Mouse (Mus musculus) left cerebral cortex, adult 18-20 months (tissue): ENCODE results near the gene Rab25. TPM values are rescaled to one million over a fixed set of nuclear protein-coding genes. Genes with fewer than 3 reads are reported as not detected.
"Not testable (repeated sequence)": the region's sequence is repeated elsewhere in the genome, so short reads cannot be mapped to it uniquely, and the experiment has no call there.

ENCODE experiments used
- DNase-seq, 2 experiments: peaks; one replicate each; pipeline ENCODE4 v3.0.0; 2021 to 2022; ENCODE audit warnings: low spot score in 2 of 2, mixed read lengths in 1 of 2
- long read RNA-seq, 2 experiments: library from polyadenylated mRNA; stranded (forward); transcript quantifications; one replicate each; pipeline ENCODE4 v2.0.0; 2021
- total RNA-seq, 2 experiments: library from RNA; stranded (reverse); gene quantifications; 2 replicates each; pipeline ENCODE4 v1.2.3; 2021

Gene Rab25
- total RNA-seq: not detected
- long read RNA-seq, experiment 1: 0 reads
- long read RNA-seq, experiment 2: 0 reads

DNA sequence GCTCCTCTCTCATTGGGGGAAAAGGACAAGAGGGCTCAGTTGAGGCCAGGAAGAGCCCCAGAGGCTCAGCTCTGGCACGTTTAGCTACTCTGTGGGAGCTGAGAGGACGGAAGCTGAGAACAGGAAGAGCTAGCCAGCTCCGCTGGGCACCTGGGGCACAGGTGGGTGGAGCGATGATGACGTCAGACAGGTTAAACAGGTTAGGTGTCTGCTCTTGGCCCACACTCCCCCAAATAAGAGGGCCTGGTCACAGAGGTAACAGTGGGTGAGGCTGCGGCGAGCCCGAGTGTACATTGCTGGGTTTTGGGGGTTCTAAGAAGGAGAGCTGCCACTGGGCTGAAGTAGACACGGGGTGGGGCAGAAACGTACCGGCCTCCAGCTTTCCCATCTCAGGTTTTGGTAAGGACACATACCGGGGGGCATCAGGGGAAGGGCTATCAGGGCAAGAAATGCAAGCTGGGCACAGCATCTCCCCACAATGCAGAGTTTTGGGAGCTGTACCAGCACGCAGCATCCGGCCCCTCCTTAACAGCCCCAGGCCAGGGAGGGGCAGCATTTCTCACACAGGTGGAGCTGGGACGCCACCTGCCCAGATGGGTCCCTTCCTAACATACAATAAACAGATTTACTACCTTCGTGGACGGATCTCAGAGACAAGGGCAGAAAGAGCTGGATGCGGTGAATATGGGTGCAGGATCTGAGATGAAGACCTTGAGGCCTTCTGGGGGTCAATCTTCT lies at the start of gene Rab25:
TSS of gene Rab25 (minus strand) at position 121 of the 738 bp plus-strand sequence.
- no peak for DNase-seq

DNA sequence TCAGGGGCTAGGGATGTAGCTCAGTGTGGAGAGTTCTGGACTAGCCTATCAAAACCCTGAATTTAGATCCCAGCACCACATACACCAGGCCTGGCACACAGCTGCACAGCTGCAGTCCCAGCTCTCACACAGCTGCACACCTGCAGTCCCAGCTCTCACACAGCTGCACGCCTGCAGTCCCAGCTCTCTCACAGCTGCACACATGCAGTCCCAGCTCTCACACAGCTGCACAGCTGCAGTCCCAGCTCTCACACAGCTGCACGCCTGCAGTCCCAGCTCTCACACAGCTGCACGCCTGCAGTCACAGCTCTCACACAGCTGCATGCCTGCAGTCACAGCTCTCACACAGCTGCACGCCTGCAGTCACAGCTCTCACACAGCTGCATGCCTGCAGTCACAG lies 48.4 kb upstream of the Rab25 start:
- DNase-seq: not testable (repeated sequence)

DNA sequence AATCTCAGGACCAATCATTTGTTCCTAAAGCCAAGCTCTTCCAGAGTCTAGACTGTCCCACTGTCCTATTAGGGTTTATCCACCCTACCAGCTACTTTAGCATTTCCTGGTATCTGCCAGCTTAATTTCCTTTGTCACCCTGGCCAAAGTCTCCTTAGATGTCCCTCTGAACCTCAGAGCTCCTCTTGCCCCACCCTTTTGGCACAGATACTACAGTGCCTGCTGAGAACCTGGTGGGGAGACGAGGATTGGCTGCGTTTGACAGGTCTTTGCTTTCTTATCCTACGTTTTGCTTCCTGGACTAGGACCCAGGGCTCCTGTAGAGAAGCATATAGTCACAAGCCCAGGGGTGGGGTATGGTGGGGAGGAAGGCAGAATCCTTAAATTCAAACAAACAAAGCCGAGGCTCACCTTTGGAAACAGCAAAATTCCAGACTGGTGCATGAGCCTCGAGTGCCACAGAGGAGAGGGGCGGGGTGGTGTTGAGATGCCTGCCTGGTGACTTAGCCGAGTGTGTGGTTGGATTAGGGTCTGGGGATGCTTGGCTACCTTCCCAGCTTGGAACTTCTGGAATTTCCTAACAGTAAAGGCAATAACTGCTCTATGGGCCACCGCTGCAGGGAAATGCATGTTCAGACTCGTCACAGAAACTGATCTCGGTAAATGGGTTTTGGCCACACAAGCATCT lies 45.9 kb upstream of the Rab25 start:
- no peak for DNase-seq

DNA sequence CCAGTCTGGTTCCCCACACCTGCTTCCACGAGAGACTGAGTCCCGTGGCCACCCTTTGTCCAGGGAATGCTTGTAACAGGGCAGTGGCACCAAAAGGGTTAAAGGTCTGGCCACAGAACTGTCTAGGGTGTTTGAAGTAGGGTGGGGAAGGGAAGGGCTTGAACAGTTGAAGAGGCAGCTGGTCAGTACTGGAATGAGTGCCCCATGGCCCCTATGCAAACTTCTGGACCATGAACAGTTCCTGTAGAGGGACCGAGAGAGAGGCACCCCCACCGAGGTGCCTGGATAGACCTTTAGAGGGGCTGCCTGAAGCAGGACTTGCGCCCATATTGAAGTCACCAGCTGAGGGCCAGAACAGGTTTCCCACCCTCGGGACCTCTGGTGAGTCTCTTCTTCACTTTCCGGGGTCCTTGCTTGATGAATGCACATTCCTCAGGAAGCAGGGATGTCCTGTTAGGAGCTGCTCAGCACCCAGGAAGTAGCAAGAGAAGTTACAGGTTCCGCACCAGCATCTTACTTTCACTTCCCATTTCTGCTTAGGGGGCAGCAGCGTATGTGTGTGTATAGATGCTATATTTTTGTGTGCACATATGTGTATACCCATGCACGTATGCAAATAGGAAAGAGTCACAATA lies 45.0 kb upstream of the Rab25 start:
- DNase-seq: no peak

DNA sequence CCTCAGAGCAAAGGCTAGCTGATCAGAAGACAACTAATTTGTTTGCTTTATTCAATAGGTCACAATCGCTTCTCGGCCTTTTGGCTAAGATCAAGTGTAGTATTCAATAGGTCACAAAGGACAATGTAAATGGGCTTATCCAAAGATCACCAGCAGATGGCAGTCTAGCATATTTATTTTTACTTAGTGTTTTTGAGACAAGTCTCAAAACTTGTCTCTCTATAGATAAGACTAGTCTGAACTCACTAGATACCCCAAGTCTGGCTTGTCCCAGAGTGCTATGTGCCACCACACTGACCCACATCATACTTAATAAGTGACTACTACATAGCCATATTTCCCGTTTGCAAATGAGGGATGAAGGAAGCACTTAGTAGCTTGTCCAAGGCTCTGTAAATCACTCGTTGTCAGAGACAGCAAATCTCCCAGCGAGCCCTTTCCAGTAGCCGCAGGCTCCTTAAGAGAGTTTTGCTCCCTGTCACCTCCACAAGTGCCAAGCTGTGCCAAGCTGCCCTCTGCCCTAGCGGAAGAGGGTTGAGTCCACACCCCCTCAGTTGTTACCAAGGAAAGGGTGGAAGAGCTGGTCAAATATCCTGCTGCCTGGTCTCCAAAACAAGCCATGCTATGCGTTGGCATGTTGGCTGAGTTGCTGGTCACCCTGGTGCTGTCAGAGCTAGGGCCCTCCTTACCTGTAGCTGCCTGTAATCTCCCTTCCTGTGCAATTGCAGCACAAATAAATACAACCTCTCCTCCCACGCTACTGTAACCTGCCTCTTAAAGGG lies 44.0 kb upstream of the Rab25 start:
- DNase-seq: peak in 1 of 2 experiments; percentile 40

DNA sequence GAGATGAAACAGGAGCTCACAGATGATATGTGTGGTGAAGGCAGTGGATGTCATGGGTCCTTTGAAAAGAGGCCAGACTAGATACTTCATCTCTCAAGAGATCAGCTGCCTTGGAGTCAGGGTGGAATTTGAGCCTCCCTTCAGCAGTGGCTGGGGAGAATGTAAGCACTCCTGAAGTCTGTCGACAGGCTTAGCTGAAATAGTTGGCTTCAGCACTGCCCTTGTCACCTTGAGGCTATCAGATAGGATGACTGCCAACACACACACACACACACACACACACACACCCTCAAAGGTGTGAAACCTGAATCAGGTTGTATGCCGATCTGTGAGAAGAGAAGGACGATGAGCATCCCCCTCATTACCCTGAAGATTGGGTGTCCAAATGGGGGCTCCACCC lies 42.9 kb upstream of the Rab25 start:
- DNase-seq: no peak

DNA sequence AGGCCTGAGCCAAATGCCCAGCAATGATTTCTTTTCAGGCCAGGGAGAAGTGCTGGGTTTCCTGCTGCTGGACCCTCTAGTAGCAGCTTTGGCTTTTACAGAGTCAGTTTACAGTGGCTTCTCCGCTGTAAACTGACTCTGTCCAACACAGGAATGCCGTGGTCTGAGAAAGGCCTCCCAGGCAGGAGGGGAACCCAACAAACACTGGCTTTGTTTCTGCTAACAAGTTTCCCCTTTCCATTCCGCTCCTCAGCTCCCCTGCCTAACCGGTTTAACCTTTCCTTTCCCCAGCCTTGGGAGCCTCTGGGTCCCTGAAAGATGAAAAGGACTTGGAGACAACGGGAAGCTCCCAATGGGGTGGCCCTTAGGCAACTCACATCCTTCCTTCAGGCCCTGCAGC lies 42.1 kb upstream of the Rab25 start:
- DNase-seq: no peak

DNA sequence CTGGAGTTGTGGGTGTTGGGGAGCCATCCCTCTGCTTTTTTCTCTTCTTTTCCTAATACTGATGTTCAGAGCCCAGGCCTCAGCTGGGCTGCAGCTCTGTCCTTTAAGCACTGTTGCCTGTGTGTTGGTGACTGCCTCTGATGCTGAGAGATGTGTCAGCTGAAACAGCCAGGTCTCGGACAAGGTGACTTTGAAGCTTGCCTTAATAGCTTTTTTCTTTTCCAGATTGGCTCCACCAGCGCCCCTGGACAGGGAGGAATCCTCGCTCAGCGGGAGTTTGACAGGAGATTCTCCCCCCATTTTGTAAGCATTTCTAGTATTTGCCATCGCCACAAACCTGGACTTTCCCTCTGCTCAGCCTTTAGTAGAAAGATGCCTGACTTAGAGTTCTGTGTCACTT lies 38.5 kb upstream of the Rab25 start:
- DNase-seq: no peak

DNA sequence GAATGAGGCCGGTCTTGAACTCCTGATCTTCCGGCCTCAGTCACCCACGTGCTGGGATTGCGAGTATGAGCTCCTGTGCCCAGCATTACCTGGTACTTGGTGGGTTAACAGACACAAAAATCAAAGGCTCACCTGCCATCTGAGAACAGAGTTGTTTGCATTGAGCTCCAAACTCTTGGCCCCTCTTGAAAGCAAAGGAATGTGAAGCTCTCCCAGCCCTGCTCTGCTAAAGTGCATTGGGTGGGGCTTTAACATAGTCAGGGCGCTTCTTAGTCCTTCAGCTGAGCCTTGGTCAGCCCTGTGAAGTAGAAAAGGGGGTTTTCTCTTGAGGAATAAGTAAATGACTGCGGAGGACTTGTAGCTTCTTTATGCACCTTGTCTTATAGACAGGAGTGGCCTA lies 37.7 kb upstream of the Rab25 start:
- DNase-seq: no peak

DNA sequence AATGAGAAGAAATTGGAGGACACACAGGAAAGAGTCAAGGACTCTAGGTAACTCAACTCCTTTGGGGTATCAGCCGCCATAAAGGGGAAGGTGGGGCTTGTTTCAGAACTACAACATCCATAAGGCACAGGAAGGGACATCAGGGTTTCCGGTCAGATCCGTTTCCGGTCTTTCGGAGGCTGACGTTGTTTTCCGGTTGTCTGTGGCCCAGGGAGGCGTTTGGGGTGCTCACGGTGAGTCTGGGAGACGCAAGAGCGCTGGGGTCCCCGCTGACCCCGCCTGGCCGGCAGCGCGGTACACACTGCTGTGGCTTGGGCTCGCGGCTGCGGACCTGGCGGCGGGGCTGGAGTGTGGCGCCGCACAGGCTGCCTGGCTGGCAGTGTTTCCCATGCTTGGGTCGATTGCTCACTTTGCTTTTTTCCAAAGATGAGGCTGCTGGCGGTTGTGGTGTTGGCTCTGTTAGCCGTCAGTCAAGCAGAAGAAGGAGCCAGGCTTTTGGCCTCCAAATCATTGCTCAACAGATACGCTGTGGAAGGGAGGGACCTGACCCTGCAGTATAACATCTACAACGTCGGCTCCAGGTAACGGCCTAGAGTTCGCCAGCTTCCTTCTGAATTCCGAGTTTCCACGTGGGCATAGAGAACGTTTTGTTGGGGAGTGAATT lies 31.5 kb upstream of the Rab25 start:
- DNase-seq: peak; percentile 72 to 82

DNA sequence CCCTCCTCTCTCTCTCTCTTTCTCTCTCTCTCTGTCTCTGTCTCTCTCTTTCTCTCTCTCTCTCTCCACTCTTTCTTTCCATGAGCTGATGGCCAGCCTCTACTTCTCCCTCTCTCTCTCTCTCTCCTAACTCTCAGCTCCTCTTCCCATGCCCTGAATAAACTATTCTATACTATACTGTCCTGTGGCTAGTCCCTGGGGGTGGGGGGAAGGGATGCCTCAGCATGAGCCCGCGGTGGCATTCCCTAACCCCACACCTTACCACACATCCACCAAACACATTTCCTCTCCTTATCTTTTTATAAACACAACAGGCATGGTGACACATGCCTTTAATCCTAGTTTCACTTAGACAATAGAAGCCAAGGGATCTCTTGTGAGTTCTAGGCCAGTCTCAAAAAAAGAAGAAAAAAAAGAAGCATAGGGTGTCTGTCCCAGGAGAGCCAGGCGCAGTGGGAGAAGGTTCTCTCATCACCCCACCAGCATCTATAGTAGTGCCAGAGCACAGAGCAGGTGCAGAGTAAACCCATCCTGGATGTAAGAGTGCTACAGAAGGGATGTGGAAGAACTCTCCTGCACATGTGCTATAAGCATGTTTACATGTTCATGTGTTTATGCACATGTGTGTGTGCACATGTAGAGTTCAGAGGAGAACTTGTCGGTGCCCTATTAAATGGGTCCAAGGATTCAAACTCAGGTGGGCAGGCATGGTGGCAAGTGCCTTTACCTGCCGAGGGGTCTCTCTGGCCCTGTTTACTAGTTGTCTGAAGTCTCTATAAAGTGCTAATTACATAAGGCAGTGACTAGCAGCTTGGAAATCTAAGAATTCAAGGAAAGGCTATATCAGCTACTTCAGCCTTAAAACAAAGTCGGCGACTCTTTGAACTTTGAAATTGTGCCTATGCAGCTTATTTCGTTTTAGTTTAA lies 30.7 kb upstream of the Rab25 start:
- no peak for DNase-seq

DNA sequence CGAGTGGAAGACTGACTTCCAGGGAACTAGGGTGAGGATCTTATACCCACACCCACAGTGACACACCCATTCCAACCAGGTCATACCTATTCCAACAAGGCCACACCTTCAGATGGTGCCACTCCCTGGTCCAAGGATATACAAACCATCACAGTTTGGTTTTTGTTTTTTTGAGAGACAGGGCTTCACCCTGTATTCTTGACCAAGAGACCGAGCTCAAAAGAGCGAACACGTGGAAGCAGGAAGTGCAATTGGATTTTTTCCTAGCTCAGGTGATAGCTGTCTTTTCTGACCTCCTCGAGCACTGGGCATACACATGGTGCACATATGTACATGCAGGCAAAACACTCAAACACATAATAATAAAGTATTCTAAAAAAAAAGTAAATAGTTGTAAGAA lies 29.7 kb upstream of the Rab25 start:
- not testable (repeated sequence) for DNase-seq

DNA sequence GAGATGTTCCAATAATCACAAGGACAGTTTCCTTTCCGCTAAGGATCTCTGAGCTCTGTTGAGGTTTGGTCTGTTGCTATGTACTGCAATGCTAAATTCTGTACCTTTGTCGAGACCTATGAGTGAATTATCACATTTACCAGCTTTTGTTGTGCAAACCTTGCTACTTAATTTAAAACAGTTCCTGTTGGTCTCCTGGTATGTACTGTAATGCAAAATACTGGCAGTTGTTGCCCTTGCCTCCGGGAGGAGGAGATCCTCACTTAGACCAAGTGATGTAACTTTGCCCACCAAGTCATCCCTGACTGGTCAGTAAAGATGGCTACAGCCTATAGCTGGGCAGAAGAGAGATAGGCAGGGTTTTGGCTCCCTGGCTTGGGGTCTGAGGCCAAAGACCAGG lies 27.4 kb upstream of the Rab25 start, which contains the start of gene Ssr2:
TSS of gene Ssr2 (plus strand) at position 337 of the 400 bp plus-strand sequence.
- no peak for DNase-seq

DNA sequence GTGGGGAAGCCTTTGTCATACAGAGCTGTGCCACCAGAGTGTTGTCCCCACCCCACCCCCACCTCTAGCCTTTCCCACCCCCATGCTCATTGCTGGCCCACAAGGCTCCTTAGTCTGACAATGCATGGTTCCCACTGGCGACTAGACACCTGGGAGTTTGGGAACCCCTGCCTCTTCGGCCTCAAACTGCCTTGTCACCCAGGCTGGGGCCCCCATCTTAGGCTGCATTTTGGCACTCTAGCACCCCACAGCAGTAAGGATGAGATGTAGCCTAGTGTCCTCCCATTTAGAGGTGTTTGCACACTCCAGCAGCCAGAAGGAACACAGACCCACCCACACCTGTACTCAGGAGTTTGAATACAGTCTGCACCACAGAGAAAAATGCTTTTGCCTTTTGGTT lies 25.7 kb upstream of the Rab25 start:
- DNase-seq: no peak

DNA sequence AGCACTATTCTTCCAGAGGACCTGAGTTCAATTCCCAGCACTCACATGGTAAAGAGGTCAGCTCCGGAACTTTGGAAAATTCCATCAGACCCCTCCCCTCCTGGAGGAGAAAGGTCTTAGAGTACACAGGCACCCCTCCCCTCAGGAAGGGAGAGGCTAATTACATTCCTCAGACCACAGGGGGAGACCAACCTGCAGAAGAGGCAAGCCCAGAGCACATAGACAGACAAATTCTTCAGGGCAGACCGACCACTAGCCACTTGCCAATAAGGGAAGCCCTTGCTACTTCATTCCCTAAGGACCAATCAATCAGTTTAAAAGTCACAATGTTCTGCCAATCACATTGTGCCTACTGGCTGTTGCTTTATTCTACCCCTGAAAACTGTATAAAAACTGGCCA lies 24.7 kb upstream of the Rab25 start:
- no peak for DNase-seq

DNA sequence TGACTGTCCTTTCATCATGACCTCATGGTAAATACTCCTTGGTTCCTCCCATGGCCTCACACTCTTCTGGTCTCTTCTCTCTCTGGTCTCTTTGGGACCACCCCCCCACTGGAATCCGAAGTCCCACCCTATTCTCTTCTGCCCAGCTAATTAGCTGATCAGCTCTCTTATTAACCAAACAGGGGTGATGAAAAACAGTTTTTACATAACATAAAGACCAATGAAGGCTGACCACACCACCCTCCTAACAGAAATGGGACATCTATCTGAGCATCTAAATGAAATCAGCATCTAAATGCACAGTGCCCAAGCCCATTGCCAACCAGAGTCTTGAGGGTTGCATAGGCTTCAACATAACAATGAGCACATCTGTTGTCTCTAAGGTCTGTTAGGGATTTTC lies 23.8 kb upstream of the Rab25 start:
- DNase-seq: no peak

DNA sequence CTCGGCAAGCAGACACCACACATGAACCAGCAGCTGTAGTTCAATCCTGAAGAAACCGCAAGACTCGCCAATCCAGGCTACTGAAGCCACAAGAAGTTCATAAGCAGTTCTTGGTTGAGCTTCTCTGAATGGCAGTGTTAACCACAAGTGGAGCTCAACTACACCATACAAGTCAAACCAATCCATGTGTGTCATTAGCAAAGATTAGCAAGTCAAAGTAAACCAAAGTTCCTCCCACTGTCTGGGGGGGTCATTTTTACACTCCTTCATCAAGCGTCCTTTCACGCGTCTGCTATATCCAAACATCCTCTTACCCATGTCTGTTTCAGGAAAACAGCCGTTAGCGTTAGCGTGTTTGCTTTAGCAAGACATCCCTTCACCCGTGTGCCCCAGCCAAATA lies 22.2 kb upstream of the Rab25 start:
- no peak for DNase-seq

DNA sequence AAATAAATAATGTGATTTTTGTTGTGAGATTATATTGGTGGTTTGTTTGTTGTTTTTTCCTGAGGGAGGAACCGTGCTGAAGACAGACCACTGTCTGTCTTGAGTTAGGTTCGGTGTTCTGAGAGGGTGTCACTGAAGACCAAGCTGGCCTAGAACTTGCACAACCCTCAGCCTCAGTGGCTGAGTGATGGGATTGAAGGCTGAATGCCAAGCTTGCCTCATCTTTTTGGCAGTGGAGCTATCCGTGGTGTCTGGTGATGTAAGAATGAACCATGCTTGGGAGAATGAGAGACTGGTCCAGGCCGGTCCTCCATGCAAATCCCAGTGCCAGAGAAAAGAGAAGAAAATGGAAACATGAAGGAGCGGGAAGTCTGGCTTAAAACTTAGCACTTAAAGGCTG lies 21.6 kb upstream of the Rab25 start:
- no peak for DNase-seq

DNA sequence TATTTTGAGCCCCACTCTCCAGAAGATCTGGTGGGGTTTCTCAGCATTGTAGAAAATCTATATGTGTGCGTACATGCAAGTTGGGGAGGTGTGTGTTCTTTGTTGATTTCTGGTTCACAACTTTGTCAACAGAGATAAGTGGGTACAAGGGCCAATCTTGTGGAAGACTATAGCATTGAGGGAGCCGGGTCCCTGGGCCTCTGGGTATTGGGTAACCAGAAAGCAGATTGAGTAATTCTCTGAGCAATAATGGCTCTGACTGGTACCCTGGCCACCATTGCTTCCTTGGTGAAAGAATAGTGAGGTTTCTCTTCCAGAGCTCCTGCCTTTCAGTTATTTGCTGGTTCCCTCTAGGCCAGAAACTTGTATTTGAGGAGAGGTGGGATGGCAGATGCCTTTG lies 21.0 kb upstream of the Rab25 start:
- DNase-seq: no peak

DNA sequence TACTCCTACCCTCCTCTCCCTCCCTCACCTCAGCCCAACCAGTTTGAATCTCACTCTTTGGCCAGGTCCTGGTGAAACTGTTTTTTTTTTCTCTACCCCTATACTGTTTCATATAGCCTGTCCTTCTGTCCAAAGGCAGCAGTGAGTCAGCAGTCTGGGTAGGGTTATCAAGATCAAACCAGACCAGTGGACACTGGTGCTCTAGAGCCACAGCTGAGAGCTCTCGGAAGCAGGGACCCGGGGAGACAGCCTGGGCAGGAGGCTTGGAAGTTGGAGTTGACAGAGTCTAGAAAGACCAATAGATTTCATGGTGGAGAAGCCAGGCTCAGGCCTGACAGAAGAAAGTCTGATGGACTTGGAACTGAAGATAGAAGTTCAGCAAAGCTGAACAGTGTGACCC lies 20.5 kb upstream of the Rab25 start:
- DNase-seq: no peak
